In the genomic region with DNA sequence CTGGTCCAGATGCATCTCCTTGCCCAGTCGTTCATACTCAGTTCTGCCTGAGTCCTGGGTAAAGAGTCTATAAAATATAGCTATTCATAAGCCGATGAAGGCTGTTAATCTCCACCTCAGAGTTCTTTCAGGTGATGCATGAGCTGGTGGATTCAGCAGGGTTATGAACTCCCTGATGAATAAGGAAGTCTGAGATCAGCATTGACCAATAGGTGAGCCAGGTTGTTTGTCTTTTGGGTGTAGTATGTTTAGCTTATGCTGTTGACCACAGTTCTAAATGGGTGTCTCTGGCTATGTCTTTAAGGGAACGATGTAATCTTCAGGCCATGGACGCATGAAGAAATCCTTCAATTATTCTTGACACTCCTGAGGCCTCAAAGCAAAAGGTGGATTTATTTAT, we compare ENCODE assay signal across 25 mouse cellular contexts.
"Had no signal": no experiment of that assay in that cellular context is flagged by ENCODE, and none has a peak within 500 bp of the region (broad histone marks: within the 10 kb centered on the region; RNA-seq: fewer than 3 reads in every experiment).

No protein-coding gene starts in this region.

- H3K27me3 ChIP-seq: heart, embryonic 12.5 days; hindbrain, embryonic 13.5 days; hindbrain, embryonic 15.5 days; kidney, embryonic 15.5 days; limb, embryonic 12.5 days; liver, embryonic 13.5 days had no signal

- H3K4me3 ChIP-seq: heart, embryonic 10.5 days; heart, embryonic 12.5 days; hindbrain, embryonic 13.5 days; hindbrain, embryonic 15.5 days; kidney, embryonic 15.5 days; layer of hippocampus, adult 2 months; left cerebral cortex, adult 2 months; limb, embryonic 10.5 days; limb, embryonic 12.5 days; liver, embryonic 13.5 days had no signal

- H3K9ac ChIP-seq: forebrain, postnatal 0 days; heart, embryonic 12.5 days; hindbrain, embryonic 13.5 days; hindbrain, embryonic 15.5 days; kidney, embryonic 15.5 days; limb, embryonic 12.5 days; liver, embryonic 13.5 days had no signal

- H3K36me3 ChIP-seq: heart, embryonic 10.5 days; heart, embryonic 12.5 days; hindbrain, embryonic 13.5 days; hindbrain, embryonic 15.5 days; kidney, embryonic 15.5 days; limb, embryonic 10.5 days; limb, embryonic 12.5 days; liver, embryonic 13.5 days had no signal

- H3K27ac ChIP-seq: heart, embryonic 10.5 days; hindbrain, embryonic 13.5 days; hindbrain, embryonic 15.5 days; hindbrain, postnatal 0 days; kidney, embryonic 15.5 days; kidney, postnatal 0 days; layer of hippocampus, adult 2 months; left cerebral cortex, adult 2 months; limb, embryonic 10.5 days; limb, embryonic 12.5 days; liver, embryonic 13.5 days had no signal

- H3K4me1 ChIP-seq: heart, embryonic 10.5 days; heart, embryonic 12.5 days; hindbrain, embryonic 13.5 days; hindbrain, embryonic 15.5 days; kidney, embryonic 15.5 days; limb, embryonic 10.5 days; limb, embryonic 12.5 days; liver, embryonic 13.5 days had no signal

- DNase-seq: forebrain, postnatal 0 days; gastrocnemius, postnatal 14 days; gastrocnemius, postnatal 36 days; heart, adult 18-20 months; heart, postnatal 10 days; heart, postnatal 36 days; kidney, adult 11 months; kidney, adult 2 months; kidney, adult 9 months; kidney, postnatal 14 days; kidney, postnatal 36 days; liver; liver, embryonic 13.5 days had no signal

- H3K9me3 ChIP-seq: heart, embryonic 10.5 days; heart, embryonic 12.5 days; hindbrain, embryonic 13.5 days; hindbrain, embryonic 15.5 days; kidney, embryonic 15.5 days; limb, embryonic 10.5 days; limb, embryonic 12.5 days; liver, embryonic 13.5 days had no signal

- H3K4me2 ChIP-seq: heart, embryonic 12.5 days; hindbrain, embryonic 13.5 days; hindbrain, embryonic 15.5 days; kidney, embryonic 15.5 days; limb, embryonic 12.5 days; liver, embryonic 11.5 days; liver, embryonic 13.5 days had no signal

- ATAC-seq: forebrain, postnatal 0 days; hindbrain, postnatal 0 days had no signal
